Mouse (Mus musculus) neural tube, embryonic 12.5 days (tissue): ENCODE measurements around the gene Pkig. TPM values are rescaled to one million over a fixed set of nuclear protein-coding genes. Genes with fewer than 3 reads are reported as not detected.
A peak's percentile ranks its signal among the peaks of the same experiment; 100 is the strongest.

Experiments
- ATAC-seq: fragments of 200-750 bp; cut with Nextera tagmentation; 2 replicates; pipeline ENCODE4 v1.8.0; 2017; ENCODE audit warnings: low read depth, mild to moderate bottlenecking, moderate TSS enrichment, moderate library complexity; ENCODE audit not compliant: low FRiP score
- H3K27ac ChIP-seq: fragments of 300-500 bp; sonication (generic); 2 replicates; pipeline ENCODE4 v1.5.1; 2016
- H3K27me3 ChIP-seq: fragments of 300-500 bp; sonication (generic); replicated peaks from 2 replicates; pipeline ENCODE4 v1.6.1; 2016; ENCODE audit warnings: mild to moderate bottlenecking
- H3K36me3 ChIP-seq: fragments of 300-500 bp; sonication (generic); 2 replicates; pipeline ENCODE4 v1.6.1; 2016; ENCODE audit warnings: mild to moderate bottlenecking
- H3K4me1 ChIP-seq: fragments of 300-500 bp; sonication (generic); 2 replicates; pipeline ENCODE4 v1.6.1; 2016
- H3K4me2 ChIP-seq: fragments of 300-500 bp; sonication (generic); replicated peaks from 2 replicates; pipeline ENCODE4 v1.6.1; 2016; ENCODE audit warnings: mild to moderate bottlenecking
- H3K4me3 ChIP-seq: fragments of 300-500 bp; sonication (generic); 2 replicates; pipeline ENCODE4 v1.5.1; 2016
- H3K9ac ChIP-seq: fragments of 300-500 bp; sonication (generic); 2 replicates; pipeline ENCODE4 v1.6.1; 2016; ENCODE audit warnings: mild to moderate bottlenecking
- H3K9me3 ChIP-seq: fragments of 300-500 bp; sonication (generic); 2 replicates; pipeline ENCODE4 v1.6.1; 2016; ENCODE audit warnings: mild to moderate bottlenecking
- WGBS: fragments of 180-500 bp; shearing (Covaris S2); methylation state at CpG from one replicate; pipeline ENCODE4 v1.1.7; 2016; 5-methylcytosine and 5-hydroxymethylcytosine counted together
- polyA plus RNA-seq: library from polyadenylated mRNA; unstranded; fragments of >200 nt; fragmentation: Nextera tagmentation; extraction: Ambion mirVana; gene quantifications from 2 replicates; pipeline ENCODE4 v1.2.1, GENCODE M21; 2016

Pkig gene
- polyA plus RNA-seq, 1 experiment from 2014 or later = 124 TPM

DNA sequence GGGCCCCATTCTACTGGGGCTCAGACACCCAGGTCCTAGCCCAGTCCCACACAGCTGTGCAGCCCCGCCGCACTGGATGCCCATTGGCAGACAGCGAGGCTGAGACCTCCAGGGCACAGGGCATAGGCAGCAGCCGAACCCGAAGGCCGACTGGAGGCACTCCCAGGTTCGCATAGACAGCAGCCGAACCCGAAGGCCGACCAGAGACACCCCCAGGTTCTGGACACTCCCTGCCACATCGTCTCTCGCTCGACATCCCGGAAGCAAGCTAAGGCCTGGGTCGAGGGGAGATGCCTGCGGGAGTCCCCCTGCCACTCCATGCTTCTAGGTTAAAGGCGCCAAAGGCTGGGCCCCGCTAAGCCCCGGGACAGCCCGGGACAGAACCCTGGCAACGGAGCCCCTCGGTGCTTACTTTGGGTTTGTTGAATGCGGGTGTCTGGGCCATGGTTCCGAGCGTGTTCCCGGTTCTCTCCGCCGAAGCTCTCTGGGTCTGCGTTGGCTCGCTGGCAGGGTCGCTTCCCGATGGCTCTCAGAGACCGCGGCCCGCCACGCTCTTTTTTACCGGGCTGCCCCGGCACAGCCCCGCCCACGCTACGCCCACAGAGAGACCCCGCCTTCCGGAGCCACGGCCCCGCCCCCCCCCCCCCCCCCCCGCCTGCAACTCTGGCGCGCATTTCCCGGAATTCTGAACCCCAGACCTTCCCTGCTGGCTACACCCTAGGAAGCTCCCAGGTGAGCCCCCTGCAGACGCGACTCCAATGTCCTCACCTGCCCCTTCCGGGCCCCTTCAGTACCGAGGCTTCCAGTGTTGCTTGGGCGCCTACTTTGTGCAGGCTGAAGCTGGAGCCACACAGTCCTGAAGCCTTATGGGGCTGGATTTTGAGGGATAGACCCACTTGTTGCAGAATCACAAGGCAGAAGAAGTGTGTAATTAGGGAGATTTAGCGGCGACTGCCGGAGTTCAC lies 91.7 kb downstream of the Pkig start, which contains the start of gene Ada:
TSS of gene Ada (minus strand) at position 593 of the 965 bp plus-strand sequence.
- under 1% methylated on average over 52 of the region's 57 CpGs for WGBS
- no peaks in the 10 kb centered on the region for H3K36me3 ChIP-seq
- peak within 1 kb of the TSS; percentile 46 for H3K4me3 ChIP-seq
- peak; percentile 80 for ATAC-seq
- H3K9me3 ChIP-seq = no peaks in the 10 kb centered on the region
- H3K4me1 ChIP-seq = peaks cover 10% of the 10 kb centered on the region; the same call in 1 of the 2 replicates
- peak within 1 kb of the TSS; percentile 85 for H3K4me2 ChIP-seq
- no peak within 1 kb of the TSS for H3K27ac ChIP-seq
- peak within 1 kb of the TSS; percentile 53 for H3K9ac ChIP-seq
- 0 out of 2 replicates have a peak, but pooled peaks cover 7% of the 10 kb centered on the region for H3K27me3 ChIP-seq

DNA sequence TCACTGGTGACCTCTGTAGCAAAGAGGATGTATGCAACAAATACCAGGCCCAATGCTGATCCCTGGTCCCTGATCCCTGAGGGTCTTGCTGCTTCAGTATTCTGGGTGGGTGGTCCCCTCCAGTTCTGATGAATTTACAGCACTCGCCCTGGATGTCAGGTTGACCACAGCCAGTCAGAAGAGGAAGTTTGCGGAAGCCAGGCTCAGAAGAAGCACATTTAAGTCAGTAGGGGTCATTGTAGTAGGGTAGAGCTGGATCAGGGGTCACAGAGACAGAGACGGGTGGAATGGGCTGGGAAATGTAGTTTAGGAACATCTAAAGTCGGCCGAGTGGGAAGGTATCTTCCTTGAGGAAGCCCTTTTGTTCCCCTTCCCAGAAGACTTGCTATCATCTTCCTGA lies 96.0 kb downstream of the Pkig start:
- H3K27ac ChIP-seq = no peak overlapping the region
- H3K4me1 ChIP-seq = peaks cover 10% of the 10 kb centered on the region; the same call in 1 of the 2 replicates
- no peaks in the 10 kb centered on the region for H3K27me3 ChIP-seq
- no peaks in the 10 kb centered on the region for H3K9me3 ChIP-seq
- H3K4me3 ChIP-seq = no peak overlapping the region
- no peak overlapping the region for H3K9ac ChIP-seq
- no peaks in the 10 kb centered on the region for H3K36me3 ChIP-seq
- 68% methylated on average over 5 of the region's 5 CpGs for WGBS
- H3K4me2 ChIP-seq = no peak overlapping the region
- ATAC-seq = no peak

DNA sequence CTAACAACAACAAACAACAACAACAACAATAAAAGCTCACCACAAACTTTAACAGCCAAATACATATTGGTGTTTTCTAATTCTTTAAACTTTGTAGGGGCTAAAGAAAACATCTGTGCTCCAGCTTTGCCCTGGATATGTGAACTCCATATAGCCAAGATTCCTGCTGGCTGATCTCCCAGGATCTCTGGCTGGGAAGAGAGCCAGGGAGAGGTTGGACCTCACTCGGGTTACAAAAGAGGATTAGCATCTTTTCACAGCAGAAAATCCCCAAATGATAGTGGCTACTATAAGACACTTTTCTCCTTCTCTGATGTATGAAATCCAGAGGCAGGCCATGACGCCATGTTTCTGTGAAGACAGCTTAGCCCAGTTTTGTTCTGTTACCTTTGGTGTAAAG lies 98.5 kb downstream of the Pkig start:
- H3K27ac ChIP-seq = no peak overlapping the region
- no peak overlapping the region for H3K9ac ChIP-seq
- no peaks in the 10 kb centered on the region for H3K36me3 ChIP-seq
- H3K4me2 ChIP-seq = no peak overlapping the region
- no peak overlapping the region for H3K4me3 ChIP-seq
- 67% methylated on average over 2 of the region's 2 CpGs for WGBS
- no peaks in the 10 kb centered on the region for H3K27me3 ChIP-seq
- no peaks in the 10 kb centered on the region for H3K4me1 ChIP-seq
- no peaks in the 10 kb centered on the region for H3K9me3 ChIP-seq
- no peak for ATAC-seq

DNA sequence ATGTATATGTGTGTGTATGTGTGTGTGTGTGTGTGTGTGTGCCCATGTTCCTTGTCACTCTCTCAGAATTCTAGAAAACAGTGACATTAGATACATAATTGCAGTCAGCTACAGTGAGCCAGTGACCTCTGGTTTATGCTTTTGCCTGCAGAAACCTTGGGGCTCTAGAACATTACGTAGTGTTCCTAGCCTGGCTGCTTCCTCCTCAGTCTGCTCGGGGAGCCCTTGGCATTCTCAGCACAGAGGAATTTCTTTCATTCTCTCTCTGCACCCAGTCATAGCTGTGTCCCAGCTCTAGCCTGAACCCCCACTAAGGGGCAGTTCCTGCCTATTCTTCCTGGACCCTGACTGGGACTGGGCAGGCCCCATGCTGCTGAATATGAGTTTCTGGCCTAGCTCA lies 100.0 kb downstream of the Pkig start:
- H3K4me1 ChIP-seq = no peaks in the 10 kb centered on the region
- 72% methylated on average over 2 of the region's 2 CpGs for WGBS
- no peaks in the 10 kb centered on the region for H3K9me3 ChIP-seq
- H3K36me3 ChIP-seq = no peaks in the 10 kb centered on the region
- ATAC-seq = no peak
- H3K4me2 ChIP-seq = no peak overlapping the region
- no peak overlapping the region for H3K4me3 ChIP-seq
- no peaks in the 10 kb centered on the region for H3K27me3 ChIP-seq
- H3K27ac ChIP-seq = no peak overlapping the region
- no peak overlapping the region for H3K9ac ChIP-seq

DNA sequence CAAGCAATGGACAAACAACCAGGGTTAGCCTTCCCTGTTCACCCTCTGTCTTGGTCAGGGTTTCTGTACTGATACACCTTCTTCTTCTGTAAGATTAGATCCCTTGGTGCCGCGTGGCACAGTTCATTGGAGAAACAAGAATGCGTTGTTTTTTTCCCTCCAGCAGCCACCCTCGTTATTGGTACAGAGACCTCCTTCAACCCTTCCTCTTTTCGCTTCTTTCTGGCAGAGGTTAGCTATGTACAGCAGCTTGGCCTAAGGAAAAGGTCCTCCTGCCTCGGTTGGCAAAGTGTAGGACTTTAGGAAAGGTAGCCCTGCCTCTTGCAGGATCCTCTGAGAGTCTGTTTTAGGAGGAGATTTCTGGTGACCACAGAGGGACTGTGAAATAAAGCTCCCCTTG lies 102.4 kb downstream of the Pkig start:
- Histone ChIP-seq H3K4me2 (no peak overlapping the region), H3K27me3 (no peaks in the 10 kb centered on the region), H3K9me3 (no peaks in the 10 kb centered on the region), H3K4me1 (no peaks in the 10 kb centered on the region), H3K36me3 (no peaks in the 10 kb centered on the region), H3K9ac (no peak overlapping the region), H3K27ac (no peak overlapping the region), H3K4me3 (no peak overlapping the region)
- 80% methylated on average over 6 of the region's 6 CpGs for WGBS
- no peak for ATAC-seq

DNA sequence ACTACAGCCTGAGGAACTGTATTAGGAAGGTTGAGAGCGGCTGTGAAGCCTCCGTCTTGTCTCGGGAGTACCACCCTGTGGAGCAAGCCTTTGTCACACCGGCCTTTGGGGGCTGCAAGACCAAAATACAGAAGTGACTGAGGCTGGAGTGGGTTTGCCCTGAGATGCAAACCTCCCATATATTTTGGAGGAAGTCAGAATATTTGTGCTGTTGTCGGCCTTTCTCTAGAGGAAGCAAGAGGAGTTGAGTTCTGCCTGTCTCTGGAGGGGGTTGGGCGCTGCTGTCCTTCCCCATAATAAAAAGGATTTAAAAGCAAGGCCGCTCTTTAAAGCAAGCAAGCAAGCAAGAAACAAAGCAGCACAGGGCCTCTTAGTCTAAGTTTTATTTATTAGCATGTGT lies 103.2 kb downstream of the Pkig start:
- Histone ChIP-seq H3K4me2 (no peak overlapping the region), H3K9ac (no peak overlapping the region), H3K4me1 (no peaks in the 10 kb centered on the region), H3K4me3 (no peak overlapping the region), H3K36me3 (no peaks in the 10 kb centered on the region), H3K9me3 (no peaks in the 10 kb centered on the region), H3K27ac (no peak overlapping the region), H3K27me3 (no peaks in the 10 kb centered on the region)
- ATAC-seq = no peak
- 87% methylated on average over 7 of the region's 7 CpGs for WGBS

DNA sequence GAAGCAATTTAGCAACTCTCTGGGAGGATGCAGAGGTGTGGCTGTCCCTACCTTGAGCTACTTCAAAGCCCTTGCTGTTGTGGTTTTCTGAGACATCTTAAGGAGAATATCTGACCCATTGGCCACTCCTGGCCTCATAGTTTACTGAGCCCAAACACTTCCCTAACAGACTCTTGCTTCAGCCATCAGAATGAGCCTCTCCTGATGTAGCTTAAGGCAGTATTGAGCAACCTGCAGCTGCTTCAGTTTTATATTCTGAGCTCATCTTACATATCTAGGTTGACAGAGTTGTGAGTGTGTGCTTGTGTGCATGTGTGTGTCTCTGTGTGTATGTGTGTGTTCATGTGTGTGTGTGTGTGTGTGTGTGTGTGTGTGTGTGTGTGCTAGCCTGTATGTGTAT lies 108.1 kb downstream of the Pkig start:
- Histone ChIP-seq H3K9me3 (no peaks in the 10 kb centered on the region), H3K9ac (no peak overlapping the region), H3K27ac (no peak overlapping the region), H3K4me3 (no peak overlapping the region), H3K4me2 (no peak overlapping the region), H3K27me3 (no peaks in the 10 kb centered on the region), H3K4me1 (no peaks in the 10 kb centered on the region), H3K36me3 (no peaks in the 10 kb centered on the region)
- ATAC-seq = no peak

DNA sequence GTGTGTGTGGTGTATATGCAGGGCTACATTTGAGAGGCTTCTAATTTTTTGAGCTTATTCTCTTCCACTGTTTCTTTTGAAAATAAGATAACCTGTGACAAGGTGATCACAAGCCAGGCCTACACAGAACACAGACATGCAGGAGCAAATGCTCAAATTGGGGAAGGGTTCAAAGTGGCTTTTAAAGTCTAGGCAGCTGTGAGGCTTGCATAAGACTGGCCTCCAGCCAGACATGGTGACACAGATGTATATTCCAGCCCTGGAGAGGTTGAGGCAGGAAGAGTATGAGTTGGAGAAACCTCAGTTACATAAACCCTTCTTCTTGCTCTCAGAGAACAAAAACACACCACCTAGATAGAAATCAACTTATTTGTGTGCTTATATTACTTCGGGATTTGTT lies 108.7 kb downstream of the Pkig start:
- Histone ChIP-seq H3K9ac (no peak overlapping the region), H3K27ac (no peak overlapping the region), H3K4me2 (no peak overlapping the region), H3K9me3 (no peaks in the 10 kb centered on the region), H3K4me3 (no peak overlapping the region), H3K36me3 (no peaks in the 10 kb centered on the region), H3K4me1 (no peaks in the 10 kb centered on the region), H3K27me3 (no peaks in the 10 kb centered on the region)
- WGBS = 77% methylated on average over 1 of the region's 1 CpGs
- ATAC-seq = no peak

DNA sequence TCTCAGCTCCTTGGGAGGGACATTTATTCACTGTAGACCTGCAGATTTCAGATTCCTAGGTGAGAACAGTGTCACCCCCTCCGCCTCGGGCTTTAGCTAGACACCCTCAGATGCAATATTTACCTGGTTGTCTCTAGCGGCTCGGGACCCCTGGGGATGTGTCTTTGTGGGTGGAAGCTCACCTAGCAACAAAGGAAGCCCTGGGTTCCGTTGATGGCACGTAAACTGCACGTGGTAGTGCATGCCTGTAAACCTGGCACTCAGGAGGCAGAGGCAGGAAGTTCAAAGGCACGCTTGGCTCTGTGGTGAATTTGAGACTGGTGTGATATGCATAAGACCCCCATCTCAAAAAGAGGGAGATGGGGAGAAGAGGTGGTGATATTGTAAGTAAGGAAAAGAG lies 112.5 kb downstream of the Pkig start:
- no peak for ATAC-seq

More for the DNA sequence above, 112.5 kb downstream of the Pkig start:
- Histone ChIP-seq H3K9ac (no peak overlapping the region), H3K9me3 (no peaks in the 10 kb centered on the region), H3K27ac (no peak overlapping the region), H3K27me3 (no peaks in the 10 kb centered on the region), H3K36me3 (no peaks in the 10 kb centered on the region), H3K4me1 (no peaks in the 10 kb centered on the region), H3K4me3 (no peak overlapping the region), H3K4me2 (no peak overlapping the region)
- 89% methylated on average over 8 of the region's 8 CpGs for WGBS

Other genes with a start within 250 kb of the Pkig start
- gene Oser1, start 233.7 kb upstream of the Pkig start, polyA plus RNA-seq = 74.3 and 74.8 TPM in 2 replicates
- gene Gdap1l1, start 219.9 kb upstream of the Pkig start, polyA plus RNA-seq = 83.1 and 83.6 TPM in 2 replicates
- 12.7 and 14.2 TPM in 2 replicates for gene Fitm2, start 185.8 kb upstream of the Pkig start, polyA plus RNA-seq
- gene R3hdml, start 166.1 kb upstream of the Pkig start, polyA plus RNA-seq = not detected in 2 replicates
- gene Hnf4a, start 151.6 kb upstream of the Pkig start, polyA plus RNA-seq = not detected in 2 replicates
- 45.7 and 52.5 TPM in 2 replicates for gene Ttpal, start 56.1 kb upstream of the Pkig start, polyA plus RNA-seq
- gene Serinc3, start 13.3 kb upstream of the Pkig start, polyA plus RNA-seq = 34.5 and 41.2 TPM in 2 replicates
- gene Ada, start 91.9 kb downstream of the Pkig start, polyA plus RNA-seq = 3.9 and 4.2 TPM in 2 replicates
- 0.14 and 0.41 TPM in 2 replicates for gene Ccn5, start 162.5 kb downstream of the Pkig start, polyA plus RNA-seq
- 0.10 TPM in 1 of 2 replicates, not detected in the other for gene Kcnk15, start 195.3 kb downstream of the Pkig start, polyA plus RNA-seq